Mouse (Mus musculus): Measurements from ENCODE around the gene Gm30302. TPM values are rescaled to one million over a fixed set of nuclear protein-coding genes. Genes with fewer than 3 reads are reported as not detected.

The Gm30302 gene
- polyA plus RNA-seq, 1 experiment from 2014 or later = not detected

Other genes with a start within 250 kb of the Gm30302 start
- gene Omd, start 216.5 kb downstream of the Gm30302 start, polyA plus RNA-seq (2016; fragmentation: Nextera tagmentation; extraction: Ambion mirVana) = 1.1 TPM in 2 replicates
- 1.8 and 4.8 TPM in 2 replicates for gene Ogn, start 191.0 kb downstream of the Gm30302 start, polyA plus RNA-seq (2016; fragmentation: Nextera tagmentation; extraction: Ambion mirVana)
- 32.1 and 38.4 TPM in 2 replicates for gene Cenpp, start 146.2 kb downstream of the Gm30302 start, polyA plus RNA-seq (2016; fragmentation: Nextera tagmentation; extraction: Ambion mirVana)
- gene Nol8, start 145.9 kb downstream of the Gm30302 start, polyA plus RNA-seq (2016; fragmentation: Nextera tagmentation; extraction: Ambion mirVana) = 22.7 and 23.9 TPM in 2 replicates
- gene Iars, start 116.9 kb downstream of the Gm30302 start, polyA plus RNA-seq (2016; fragmentation: Nextera tagmentation; extraction: Ambion mirVana) = 105 and 113 TPM in 2 replicates